ENCODE assay signal across 8 mouse cellular contexts in the genomic region with DNA sequence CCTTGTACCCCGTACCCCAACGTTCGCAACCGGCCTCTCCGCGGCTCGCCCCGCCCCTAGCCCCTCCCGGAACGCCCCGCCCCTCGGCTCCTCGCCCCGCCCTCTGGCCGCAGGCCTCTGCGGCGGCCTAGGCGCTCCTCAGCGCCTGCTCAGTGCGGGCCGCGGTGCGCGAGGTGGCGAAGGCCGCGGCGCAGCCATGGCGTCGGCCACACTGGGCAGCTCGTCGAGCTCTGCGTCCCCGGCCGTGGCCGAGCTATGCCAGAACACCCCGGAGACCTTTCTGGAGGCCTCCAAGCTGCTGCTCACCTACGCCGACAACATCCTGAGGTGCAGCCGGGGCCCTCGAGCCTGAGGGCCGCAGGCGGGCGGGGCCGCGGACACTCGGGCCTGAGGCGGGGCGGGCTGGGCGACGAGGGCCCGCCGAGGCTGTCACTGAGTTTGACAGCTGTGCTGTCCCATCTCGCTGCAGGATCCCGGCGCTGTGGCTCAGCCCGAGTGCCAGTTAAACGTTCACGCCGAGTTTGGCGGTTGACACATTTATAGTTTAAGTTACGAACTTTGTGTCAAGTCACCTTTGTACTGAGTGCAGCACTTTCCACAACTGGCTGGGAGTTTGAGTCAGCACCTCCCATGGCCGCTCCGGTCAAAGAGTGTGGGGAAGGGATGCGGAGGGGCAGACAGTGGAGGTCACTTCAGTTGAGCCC. TPM values are rescaled to one million over a fixed set of nuclear protein-coding genes. Genes with fewer than 3 reads are reported as not detected.
DNase-seq lines count a peak whose midpoint lies in the region; ATAC-seq and TF ChIP-seq lines count a peak whose summit lies in the region.

Ngly1 (plus strand) TSS at position 110 of the 704 bp plus-strand sequence.
Oxsm (minus strand) TSS at position 638 of the 704 bp plus-strand sequence.

- peak; percentile 65 for DNase-seq in CH12.LX (ENCODE audit: extremely low read depth)
- DNase-seq in heart, postnatal 0 days (ENCODE audit: low spot score), result peak; percentile 72
- DNase-seq in kidney, postnatal 4 days, result peak; percentile 93 to 94
- DNase-seq in liver, postnatal 0 days, result peak; percentile 94
- DNase-seq in telencephalon, adult 2 months (ENCODE audit: low read depth, low spot score), result peak; percentile 65

- H3K27ac ChIP-seq in CH12.LX (ENCODE audit: insufficient read depth, low read depth), result peak within 1 kb of the TSS; percentile 8; the same call in 1 of the 2 replicates
- H3K27ac ChIP-seq in forebrain, embryonic 13.5 days, result peak within 1 kb of the TSS; percentile 75
- peak within 1 kb of the TSS; percentile 92 for H3K27ac ChIP-seq in heart, postnatal 0 days (ENCODE audit: low read depth)
- peak within 1 kb of the TSS; percentile 95 for H3K27ac ChIP-seq in liver, postnatal 0 days (ENCODE audit: low read depth)
- peak within 1 kb of the TSS; percentile 83 for H3K27ac ChIP-seq in neural tube, embryonic 13.5 days (replicated peaks)

- in situ Hi-C loops in CH12.LX (cut with MboI; ENCODE audit: low pct_ligation_motif_present, low pct_unique_long_range_greater_than_20kb, low sequenced_read_pairs), result loop anchor here (10.0 kb wide), 1 partner anchor 115 kb away; the partner anchor contains the start of gene Top2b

- peak; percentile 93 for ATAC-seq in cerebellum, adult (ENCODE audit: insufficient number of reproducible peaks, low FRiP score, low TSS enrichment)
- peak; percentile 99 for ATAC-seq in forebrain, embryonic 13.5 days
- peak; percentile 99 for ATAC-seq in heart, postnatal 0 days (ENCODE audit: insufficient read depth, low read depth)
- peak; percentile 99 for ATAC-seq in liver, postnatal 0 days
- peak; percentile 99 for ATAC-seq in neural tube, embryonic 13.5 days (ENCODE audit: low read depth)

- TF ChIP-seq POLR2A in CH12.LX (IDR thresholded peaks at IDR 0.05; ENCODE audit: low read depth, low read length), result peak; percentile 98

- H3K79me2 ChIP-seq in CH12.LX (replicated peaks; ENCODE audit: control insufficient read depth, extremely low read depth, insufficient read depth, poor library complexity, severe bottlenecking), result 0 out of 2 replicates have a peak, but pooled peaks cover 10% of the 10 kb centered on the region

- no peaks in the 10 kb centered on the region for H3K27me3 ChIP-seq in CH12.LX (replicated peaks)
- no peaks in the 10 kb centered on the region for H3K27me3 ChIP-seq in forebrain, embryonic 13.5 days
- H3K27me3 ChIP-seq in heart, postnatal 0 days (ENCODE audit: control insufficient read depth, insufficient read depth, low read length), result no peaks in the 10 kb centered on the region
- no peaks in the 10 kb centered on the region for H3K27me3 ChIP-seq in liver, postnatal 0 days (ENCODE audit: insufficient read depth, low read length)
- H3K27me3 ChIP-seq in neural tube, embryonic 13.5 days, result no peaks in the 10 kb centered on the region

- no peak for TF ChIP-seq EP300 in CH12.LX (IDR thresholded peaks at IDR 0.05; ENCODE audit: low read length)
- no peak for TF ChIP-seq EP300 in heart, postnatal 0 days (IDR thresholded peaks at IDR 0.05; ENCODE audit: low read depth)
- TF ChIP-seq EP300 in liver, postnatal 0 days (IDR thresholded peaks at IDR 0.05; ENCODE audit: low read depth), result no peak

- peak within 1 kb of the TSS; percentile 85 for H3K9ac ChIP-seq in CH12.LX (ENCODE audit: insufficient read depth, low read depth)
- peak within 1 kb of the TSS; percentile 91 for H3K9ac ChIP-seq in forebrain, embryonic 13.5 days
- peak within 1 kb of the TSS; percentile 91 for H3K9ac ChIP-seq in heart, postnatal 0 days (replicated peaks; ENCODE audit: low read depth, low read length)
- peak within 1 kb of the TSS; percentile 89 for H3K9ac ChIP-seq in liver, postnatal 0 days (replicated peaks)
- H3K9ac ChIP-seq in neural tube, embryonic 13.5 days, result peak within 1 kb of the TSS; percentile 92

- H3K4me3 ChIP-seq in CH12.LX (replicated peaks in 1 of 3; ENCODE audit: low read depth in 2 of 3, low read length in 2 of 3, poor library complexity in 1 of 3), result peak within 1 kb of the TSS; percentile 71 to 73 (median 71)
- H3K4me3 ChIP-seq in forebrain, embryonic 13.5 days, result peak within 1 kb of the TSS; percentile 73
- H3K4me3 ChIP-seq in heart, postnatal 0 days (ENCODE audit: low read depth, low read length), result peak within 1 kb of the TSS; percentile 70
- peak within 1 kb of the TSS; percentile 67 for H3K4me3 ChIP-seq in liver, postnatal 0 days (ENCODE audit: low read depth, low read length)
- peak within 1 kb of the TSS; percentile 80 for H3K4me3 ChIP-seq in neural tube, embryonic 13.5 days

- H3K4me1 ChIP-seq in CH12.LX (ENCODE audit: control insufficient read depth in 1 of 2, insufficient read depth in 2 of 2), result peaks cover 0 to 28% of the 10 kb centered on the region in 2 experiments; a peak in 3 of 4 replicates
- peaks cover 9% of the 10 kb centered on the region for H3K4me1 ChIP-seq in forebrain, embryonic 13.5 days
- H3K4me1 ChIP-seq in heart, postnatal 0 days (ENCODE audit: control insufficient read depth, insufficient read depth), result peaks cover 13% of the 10 kb centered on the region; the same call in 1 of the 2 replicates
- H3K4me1 ChIP-seq in liver, postnatal 0 days (ENCODE audit: insufficient read depth), result peaks cover 38% of the 10 kb centered on the region
- H3K4me1 ChIP-seq in neural tube, embryonic 13.5 days (replicated peaks), result peaks cover 11% of the 10 kb centered on the region

- peak within 1 kb of the TSS; percentile 91 for H3K4me2 ChIP-seq in CH12.LX (ENCODE audit: insufficient read depth, low read depth, poor library complexity, severe bottlenecking)
- H3K4me2 ChIP-seq in forebrain, embryonic 13.5 days, result peak within 1 kb of the TSS; percentile 73
- H3K4me2 ChIP-seq in heart, postnatal 0 days (ENCODE audit: low read depth, low read length), result peak within 1 kb of the TSS; percentile 75
- peak within 1 kb of the TSS; percentile 75 for H3K4me2 ChIP-seq in liver, postnatal 0 days (ENCODE audit: low read depth, low read length)
- peak within 1 kb of the TSS; percentile 85 for H3K4me2 ChIP-seq in neural tube, embryonic 13.5 days

- no peak for TF ChIP-seq CTCF in CH12.LX (conservative IDR thresholded peaks at IDR 0.05 in 1 of 2, IDR thresholded peaks at IDR 0.05 in 1 of 2; ENCODE audit: low read depth in 2 of 2, low read length in 2 of 2)
- no peak for TF ChIP-seq CTCF in heart, postnatal 0 days (IDR thresholded peaks at IDR 0.05; ENCODE audit: low read depth)
- TF ChIP-seq CTCF in liver, postnatal 0 days (IDR thresholded peaks at IDR 0.05; ENCODE audit: low read depth), result no peak

- dilution Hi-C loops in CH12.LX (cut with MboI; ENCODE audit: extremely low pct_ligation_motif_present, extremely low pct_unique_long_range_greater_than_20kb, low sequenced_read_pairs), result no loop called here

- H3K9me3 ChIP-seq in CH12.LX (replicated peaks; ENCODE audit: low read length), result no peaks in the 10 kb centered on the region
- no peaks in the 10 kb centered on the region for H3K9me3 ChIP-seq in forebrain, embryonic 13.5 days (replicated peaks)
- H3K9me3 ChIP-seq in heart, postnatal 0 days (replicated peaks; ENCODE audit: control insufficient read depth, low read length), result no peaks in the 10 kb centered on the region
- H3K9me3 ChIP-seq in liver, postnatal 0 days (ENCODE audit: low read length), result no peaks in the 10 kb centered on the region
- H3K9me3 ChIP-seq in neural tube, embryonic 13.5 days, result no peaks in the 10 kb centered on the region

- TF ChIP-seq RAD21 in CH12.LX (IDR thresholded peaks at IDR 0.05; ENCODE audit: low read depth, low read length), result no peak; the same call in 1 of the 2 replicates

- under 1% methylated on average over 55 of the region's 65 CpGs for WGBS in forebrain, embryonic 13.5 days
- under 1% methylated on average over 65 of the region's 65 CpGs for WGBS in heart, postnatal 0 days
- under 1% methylated on average over 62 of the region's 65 CpGs for WGBS in liver, postnatal 0 days (ENCODE audit: insufficient replicate concordance)
- under 1% methylated on average over 57 of the region's 65 CpGs for WGBS in neural tube, embryonic 13.5 days

- H3K36me3 ChIP-seq in CH12.LX (replicated peaks in 1 of 2; ENCODE audit: control insufficient read depth in 1 of 2, insufficient read depth in 1 of 2, low read length in 1 of 2), result peaks cover 0 to 12% of the 10 kb centered on the region in 2 experiments
- no peaks in the 10 kb centered on the region for H3K36me3 ChIP-seq in forebrain, embryonic 13.5 days (ENCODE audit: poor library complexity, severe bottlenecking)
- H3K36me3 ChIP-seq in heart, postnatal 0 days (replicated peaks; ENCODE audit: control insufficient read depth, insufficient read depth, low read length), result no peaks in the 10 kb centered on the region
- no peaks in the 10 kb centered on the region for H3K36me3 ChIP-seq in liver, postnatal 0 days (replicated peaks; ENCODE audit: insufficient read depth, low read length)
- H3K36me3 ChIP-seq in neural tube, embryonic 13.5 days, result no peaks in the 10 kb centered on the region

TF ChIP-seq in CH12.LX, 34 proteins besides CTCF, POLR2A, EP300 and RAD21 (continues in another document):
- TF ChIP-seq MAZ (IDR thresholded peaks at IDR 0.05; ENCODE audit: low read depth, low read length) (no peak), NELFE (IDR thresholded peaks at IDR 0.05; ENCODE audit: low read depth, low read length) (peak; percentile 97), ELF1 (IDR thresholded peaks at IDR 0.05; ENCODE audit: low read depth, low read length) (0 out of 2 replicates have a peak, but pooled peaks have one; percentile 23), GABPA (IDR thresholded peaks at IDR 0.05; ENCODE audit: insufficient replicate concordance, low read depth, low read length) (no peak)

RNA-seq across cellular contexts. Expression of gene Ngly1, which starts in this region (rescaled TPM):
- total RNA-seq in CH12.LX (2012; rRNA removed) (15.9 and 17.0 TPM in 2 replicates), CH12.LX (2014; rRNA removed) (33.0 and 37.5 TPM in 2 replicates)
- polyA plus RNA-seq in CH12.LX (2012; ENCODE audit: insufficient read length, low read depth), result 19.8 and 21.7 TPM in 2 replicates
- 26.9 and 30.6 TPM in 2 replicates for polyA plus RNA-seq in forebrain, embryonic 13.5 days (2015; fragmentation: Nextera tagmentation; extraction: Ambion mirVana)
- total RNA-seq in heart, postnatal 0 days (2014; rRNA removed; ENCODE audit: low replicate concordance), result 25.7 and 34.3 TPM in 2 replicates
- polyA plus RNA-seq in heart, postnatal 0 days (2015; fragmentation: Nextera tagmentation; extraction: Ambion mirVana), result 27.0 and 29.3 TPM in 2 replicates
- polyA plus RNA-seq in liver, postnatal 0 days (2015; fragmentation: Nextera tagmentation; extraction: Ambion mirVana), result 19.9 and 20.0 TPM in 2 replicates
- polyA plus RNA-seq in neural tube, embryonic 13.5 days (2015; fragmentation: Nextera tagmentation; extraction: Ambion mirVana), result 26.6 and 26.9 TPM in 2 replicates

RNA-seq across cellular contexts. Expression of gene Oxsm, which starts in this region (rescaled TPM):
- total RNA-seq in CH12.LX (2012; rRNA removed) (10.6 and 10.8 TPM in 2 replicates), CH12.LX (2014; rRNA removed) (6.4 and 6.6 TPM in 2 replicates)
- 8.7 TPM in 2 replicates for polyA plus RNA-seq in CH12.LX (2012; ENCODE audit: insufficient read length, low read depth)
- polyA plus RNA-seq in forebrain, embryonic 13.5 days (2015; fragmentation: Nextera tagmentation; extraction: Ambion mirVana), result 1.6 and 2.1 TPM in 2 replicates
- total RNA-seq in heart, postnatal 0 days (2014; rRNA removed; ENCODE audit: low replicate concordance), result 6.2 and 13.5 TPM in 2 replicates
- polyA plus RNA-seq in heart, postnatal 0 days (2015; fragmentation: Nextera tagmentation; extraction: Ambion mirVana), result 3.6 and 3.9 TPM in 2 replicates
- 2.9 and 3.2 TPM in 2 replicates for polyA plus RNA-seq in liver, postnatal 0 days (2015; fragmentation: Nextera tagmentation; extraction: Ambion mirVana)
- polyA plus RNA-seq in neural tube, embryonic 13.5 days (2015; fragmentation: Nextera tagmentation; extraction: Ambion mirVana), result 1.2 and 1.4 TPM in 2 replicates

Comparison
In these comparisons a context has a peak if more than half of its experiments do, and no peak if none do; other contexts are left out.
1. Peak in every context shown above with its lines: DNase-seq, ATAC-seq, H3K4me3 ChIP-seq and H3K27ac ChIP-seq.
2. H3K27ac ChIP-seq: peak in every context shown above with its lines; median percentile 95 in liver, postnatal 0 days; 92 in heart, postnatal 0 days; 83 in neural tube, embryonic 13.5 days; 75 in forebrain, embryonic 13.5 days; 8 in CH12.LX.